Mouse (Mus musculus) spleen, postnatal 4 days (tissue): ENCODE data around the gene Ascc1.

ENCODE experiments used
- DNase-seq, 2 experiments: peaks; one replicate each; pipeline ENCODE4 v3.0.0; 2022; ENCODE audit warnings: low spot score in 2 of 2

Ascc1 gene

DNA sequence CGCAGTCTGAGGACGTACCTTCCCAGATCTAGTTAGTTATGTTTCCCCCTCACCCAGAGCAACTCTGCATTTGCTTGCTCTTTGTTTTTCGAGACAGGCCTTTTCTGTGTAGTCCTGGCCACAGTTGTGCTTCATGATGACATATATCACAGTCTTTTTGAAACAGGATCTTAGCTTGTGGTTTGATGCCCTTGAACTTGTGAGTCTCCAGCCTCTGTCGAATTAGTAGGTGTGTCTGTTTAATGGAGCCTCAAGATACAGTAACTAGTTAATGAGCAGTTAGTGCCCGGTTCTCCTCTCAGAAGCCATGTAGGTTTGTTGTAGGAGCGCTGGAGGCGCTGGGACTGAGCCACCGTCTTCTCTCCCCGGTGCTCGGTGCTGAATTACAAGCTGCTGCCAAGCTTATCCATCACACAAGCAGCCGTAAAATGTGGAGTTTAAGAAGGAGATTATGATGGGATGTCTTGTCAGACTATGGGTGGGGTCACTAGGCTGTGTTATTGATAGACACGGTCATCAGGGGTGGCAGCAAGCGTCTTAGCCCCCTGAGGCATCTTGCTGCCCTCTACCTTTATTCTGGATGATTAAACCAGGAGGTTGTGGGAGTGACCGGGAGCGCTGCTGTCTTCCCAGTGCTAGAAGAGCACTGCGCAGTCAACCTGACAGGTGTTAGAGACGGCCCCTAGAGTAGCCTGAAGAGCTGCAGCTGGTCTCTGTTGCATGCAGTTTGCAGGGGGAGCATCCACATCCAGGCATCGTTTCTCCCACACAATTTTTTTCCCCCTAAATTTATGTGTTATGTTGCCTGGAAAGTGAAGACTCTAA, 75.3 kb downstream of the Ascc1 start:
- peak in 1 of 2 experiments; percentile 20 for DNase-seq

DNA sequence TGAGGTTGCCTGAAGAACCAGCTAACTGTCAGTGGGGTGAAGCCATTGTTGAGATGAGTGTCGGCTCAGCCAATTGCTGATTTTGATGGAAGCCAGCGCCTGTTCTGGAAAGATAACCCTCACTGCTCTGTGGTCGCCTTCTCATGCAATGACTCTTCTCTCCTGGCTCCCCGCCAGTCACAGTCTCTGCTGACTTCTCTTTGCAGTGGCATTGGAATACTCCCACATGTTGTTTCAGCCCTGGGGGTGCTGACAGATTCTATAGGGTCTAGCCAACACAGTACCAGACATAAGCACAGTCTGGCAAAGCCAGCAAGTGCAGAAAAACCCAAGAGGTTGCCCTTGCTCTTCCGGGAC, 75.9 kb downstream of the Ascc1 start:
- peak; percentile 80 to 86 for DNase-seq

DNA sequence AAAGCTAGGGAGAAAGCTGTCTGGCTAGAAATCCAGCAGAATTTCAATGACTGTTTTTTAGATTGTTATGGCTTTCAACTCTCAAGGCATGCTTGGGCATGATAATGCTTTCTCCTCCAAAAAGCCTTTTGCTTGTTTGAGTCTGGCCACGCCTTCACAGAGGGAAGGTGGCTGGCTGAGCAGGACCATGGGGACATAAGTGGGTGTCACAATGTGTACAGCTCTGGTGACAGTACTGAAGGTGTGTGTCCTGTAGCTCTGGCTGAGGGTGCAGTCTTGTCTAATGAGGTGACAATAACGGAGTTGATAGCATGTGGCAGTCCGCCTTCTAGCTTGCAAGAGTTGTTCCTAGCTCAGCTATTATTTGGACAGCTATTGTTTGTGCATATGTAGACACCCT, 77.6 kb downstream of the Ascc1 start:
- peak; percentile 27 to 68 for DNase-seq

DNA sequence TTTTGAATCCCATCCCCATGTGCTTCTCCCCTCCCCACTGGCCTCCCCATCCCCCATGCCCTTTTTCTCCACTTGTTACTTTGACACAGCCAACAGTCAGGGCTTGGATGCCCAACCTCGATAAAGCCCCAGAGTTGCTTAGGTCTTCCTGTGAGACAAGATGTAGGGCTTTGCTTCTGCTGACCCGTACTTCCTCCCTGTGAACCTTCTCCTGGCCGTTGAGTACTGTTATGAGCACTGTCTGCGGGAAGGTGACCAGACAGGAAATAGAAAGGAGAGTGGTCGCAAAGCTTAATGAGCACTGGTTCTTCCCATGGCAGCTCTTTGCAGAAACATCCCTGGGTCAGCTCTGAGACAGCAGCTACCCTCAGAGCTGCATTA, 78.0 kb downstream of the Ascc1 start:
- DNase-seq: peak in 1 of 2 experiments; percentile 19

DNA sequence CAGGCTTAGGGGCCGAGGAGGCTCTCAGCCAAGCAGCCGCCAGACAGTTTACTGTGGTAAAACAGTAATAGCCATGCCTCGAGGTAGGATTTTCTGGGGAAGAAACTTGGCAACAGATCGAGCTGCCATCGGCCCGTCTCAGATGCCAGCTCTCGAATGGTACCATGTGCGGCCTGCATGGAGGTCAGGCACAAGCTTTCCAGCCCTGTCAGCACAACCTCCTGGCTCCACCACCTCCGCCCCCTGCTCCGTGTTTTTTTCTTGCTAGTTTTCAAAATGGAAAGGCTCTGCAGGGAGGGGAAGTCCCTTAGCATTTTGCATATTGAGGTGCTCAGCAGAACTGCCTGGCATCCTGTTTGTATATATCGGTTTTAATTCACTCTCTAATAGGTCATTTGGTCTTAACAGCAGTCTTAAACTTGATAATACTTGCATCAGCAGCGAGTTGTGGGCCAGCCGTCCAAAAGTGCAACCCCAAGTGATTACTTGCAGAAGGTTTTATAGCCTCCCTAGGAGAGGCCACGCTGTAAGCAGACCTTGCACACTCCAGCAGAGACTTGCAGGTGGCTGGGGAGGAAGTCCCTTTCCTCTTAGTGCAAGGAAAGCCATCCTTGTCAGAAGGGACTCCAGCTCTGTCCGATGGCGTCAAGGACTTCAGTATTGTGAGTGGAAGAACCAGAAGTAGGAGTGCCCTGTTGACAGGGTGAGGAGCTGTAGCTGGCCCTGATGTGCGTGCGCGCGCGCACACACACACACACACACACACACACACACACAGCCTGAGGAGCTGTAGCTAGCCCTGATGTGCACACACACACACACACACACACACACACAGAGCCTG, 78.6 kb downstream of the Ascc1 start:
- peak; percentile 23 to 71 for DNase-seq

DNA sequence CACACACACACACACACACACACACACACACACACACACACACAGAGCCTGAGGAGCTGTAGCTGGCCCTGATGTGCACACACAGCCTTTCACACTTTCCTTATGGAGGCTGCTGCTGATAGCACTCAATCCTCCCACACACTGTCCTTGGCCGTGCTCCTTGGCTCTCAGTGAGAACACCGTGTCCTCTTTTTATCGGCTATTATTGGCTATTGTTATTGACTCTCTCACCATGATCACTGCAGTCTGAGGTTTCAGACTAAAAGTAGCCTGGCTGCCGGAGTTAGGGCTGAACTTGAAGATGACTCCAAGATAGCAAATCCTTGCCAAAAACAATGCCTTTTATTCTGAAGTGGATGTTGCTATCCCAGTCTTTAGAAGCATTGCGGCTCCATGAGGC, 79.3 kb downstream of the Ascc1 start:
- no peak for DNase-seq

DNA sequence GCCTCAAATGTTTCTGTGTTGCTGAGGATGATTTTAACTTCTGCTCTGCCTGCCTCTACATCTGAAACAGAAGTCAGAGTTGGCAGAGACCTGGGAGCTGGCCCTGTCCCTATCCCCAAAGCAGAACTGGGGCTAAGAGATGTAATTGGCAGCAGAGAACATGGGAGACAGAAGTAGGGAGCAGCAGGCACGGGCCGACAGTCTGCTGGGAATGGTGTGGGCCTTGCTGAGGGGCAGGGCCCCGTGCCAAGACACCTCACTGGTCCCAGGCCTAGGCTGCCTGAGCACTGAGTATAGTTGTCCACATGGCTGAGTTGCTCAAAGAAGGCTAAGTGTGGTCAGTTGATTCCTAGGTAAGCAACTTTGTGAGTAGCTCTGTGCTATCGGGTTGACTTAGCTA, 81.5 kb downstream of the Ascc1 start:
- DNase-seq: no peak

DNA sequence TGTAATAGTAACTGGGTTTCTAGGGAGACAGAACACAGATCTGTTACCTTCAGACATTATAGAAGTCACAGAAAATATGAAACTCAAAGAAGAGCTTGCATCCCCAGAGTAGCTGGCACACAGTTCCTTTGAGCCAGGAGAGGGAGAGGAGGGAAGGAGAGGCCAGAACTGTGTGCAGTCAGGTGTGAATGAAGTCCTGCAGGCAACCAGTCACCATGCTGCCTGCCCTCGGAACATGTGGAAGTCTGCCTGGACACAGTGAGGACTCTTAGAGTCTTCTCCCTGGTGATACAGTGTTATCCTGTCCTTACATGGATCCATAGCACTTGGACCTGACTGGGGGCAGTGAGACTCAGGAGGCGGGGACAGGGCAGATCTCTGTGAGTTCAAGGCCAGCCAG, 89.7 kb downstream of the Ascc1 start:
- DNase-seq: no peak

DNA sequence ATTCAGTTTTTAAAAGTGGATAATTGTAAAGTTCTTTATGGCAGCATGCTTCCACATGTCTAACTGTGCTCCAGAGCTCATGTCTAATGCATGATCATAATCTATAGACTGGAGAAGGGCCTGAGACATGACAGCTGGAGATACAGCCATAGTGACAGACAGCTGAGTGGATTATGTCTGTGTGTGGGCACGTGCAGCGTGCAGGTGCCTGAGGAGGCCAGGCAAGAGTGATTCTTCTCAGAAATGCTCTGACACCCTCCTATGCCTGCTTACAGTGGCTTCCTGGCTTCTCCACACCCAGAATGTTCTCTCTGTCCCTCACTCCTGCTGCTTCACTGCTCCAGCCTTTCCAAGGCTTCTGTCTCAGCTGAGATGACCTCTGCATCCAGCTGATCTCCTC, 91.1 kb downstream of the Ascc1 start:
- DNase-seq: no peak

DNA sequence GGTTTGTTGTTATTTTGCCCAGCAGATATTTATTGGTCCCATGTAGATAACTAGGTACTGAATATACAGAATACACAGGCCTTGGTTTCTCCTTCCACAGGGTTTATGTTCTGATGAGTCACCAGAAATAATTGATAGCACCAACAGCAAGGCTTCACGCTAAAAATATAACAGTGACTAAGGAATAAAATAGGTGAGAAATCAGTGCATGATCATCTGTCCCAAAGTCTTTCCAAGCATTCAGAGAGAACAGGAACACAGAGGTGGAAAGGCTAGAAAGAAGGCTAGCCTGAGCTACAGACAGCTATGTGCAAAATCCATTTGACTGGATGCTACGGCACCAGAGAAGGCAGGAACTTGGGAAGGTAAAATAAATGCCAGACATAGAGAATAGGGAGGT, 93.0 kb downstream of the Ascc1 start:
- no peak for DNase-seq

DNA sequence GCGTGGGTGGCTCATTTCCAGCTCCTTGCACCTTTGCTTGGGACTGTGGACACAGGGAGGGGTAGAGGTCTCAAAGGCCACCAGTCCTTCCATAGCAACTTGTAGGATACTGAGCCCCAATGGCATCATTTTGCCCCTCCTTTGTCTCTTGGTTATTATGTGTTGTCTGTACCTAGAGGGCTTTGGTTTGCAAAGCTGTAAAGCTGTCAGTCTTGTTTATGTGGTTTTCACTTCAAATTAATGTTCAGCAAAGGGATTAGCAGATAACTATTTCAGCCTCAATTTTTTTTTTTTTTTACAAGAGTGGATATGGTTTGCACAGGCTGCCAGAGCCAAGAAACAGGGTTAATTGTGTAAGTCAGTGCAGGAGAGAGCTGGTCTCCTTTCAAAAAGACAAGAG, 93.7 kb downstream of the Ascc1 start:
- no peak for DNase-seq

DNA sequence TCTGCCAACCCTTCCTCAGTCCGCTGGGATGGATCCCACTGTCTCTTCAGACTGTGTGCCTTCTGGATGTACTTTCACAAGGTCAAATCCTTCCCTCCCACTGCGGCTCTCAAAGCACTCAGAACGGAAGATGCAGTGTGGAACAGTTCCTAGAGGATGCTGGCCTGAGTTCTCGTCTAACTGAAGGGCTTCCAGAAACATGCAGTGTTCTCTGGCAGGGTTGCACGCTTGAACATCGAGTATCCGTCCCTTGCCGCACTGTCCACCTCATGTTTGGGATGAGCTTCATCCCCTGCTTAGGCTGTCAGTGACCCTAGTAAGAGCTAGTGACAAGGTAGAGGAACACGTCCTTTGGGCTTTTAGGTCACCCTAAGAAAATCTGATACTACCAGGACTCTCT, 94.5 kb downstream of the Ascc1 start:
- no peak for DNase-seq

DNA sequence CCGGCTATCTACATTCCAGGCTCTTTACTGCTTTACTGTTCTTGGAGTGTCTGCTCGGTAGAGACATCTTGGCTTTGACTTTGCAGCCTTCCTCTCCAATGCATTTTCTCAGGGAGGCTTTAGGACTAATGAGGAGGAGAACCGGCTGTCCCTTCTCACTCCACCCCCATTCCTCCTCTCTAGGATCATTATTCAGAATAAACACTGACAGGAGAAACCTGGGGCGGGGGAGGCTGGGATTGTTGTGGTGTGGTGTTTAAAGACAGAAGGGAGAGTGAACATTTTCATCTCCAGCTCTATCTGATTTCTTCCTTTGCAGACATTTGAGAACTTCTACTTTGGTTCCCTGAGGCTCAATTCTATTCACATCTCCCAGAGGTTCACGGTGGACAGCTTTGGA, 95.2 kb downstream of the Ascc1 start:
- DNase-seq: no peak

DNA sequence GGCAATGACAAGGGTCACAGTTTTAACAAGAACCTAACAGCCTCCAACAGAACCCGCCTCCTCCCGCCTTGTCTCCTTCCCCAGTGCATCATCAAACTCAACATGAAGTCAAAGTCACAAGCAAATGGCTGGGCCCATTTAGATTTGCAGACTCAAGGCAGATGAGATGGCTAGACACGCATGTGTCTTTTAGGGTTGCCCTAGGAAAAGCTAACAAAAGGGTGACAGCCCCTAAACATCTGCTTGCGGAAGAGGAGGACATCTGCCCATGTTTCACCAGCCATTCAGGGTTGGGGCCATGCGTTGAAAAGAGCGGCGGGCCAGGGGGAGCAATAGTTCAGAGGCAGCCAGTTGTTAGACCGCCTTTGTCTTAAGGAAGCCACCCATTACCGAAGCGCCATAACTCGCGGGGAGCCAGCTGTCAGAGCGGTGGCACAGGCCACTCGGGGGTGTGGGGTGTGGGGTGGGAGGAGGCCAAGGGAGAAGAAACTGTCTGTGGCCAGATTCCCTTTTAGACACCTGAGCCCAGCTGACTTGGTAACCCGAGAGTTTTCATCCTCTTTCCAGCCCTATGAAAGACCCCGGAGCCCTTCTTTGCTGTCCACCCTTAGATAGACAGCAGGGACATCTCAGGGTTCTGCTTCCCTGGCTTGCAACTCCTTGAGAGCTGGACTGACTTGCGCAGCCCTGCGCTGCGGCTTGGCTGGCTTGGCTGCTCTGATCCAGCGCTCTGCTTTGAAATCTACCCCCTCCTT, 103.0 kb downstream of the Ascc1 start:
- no peak for DNase-seq

DNA sequence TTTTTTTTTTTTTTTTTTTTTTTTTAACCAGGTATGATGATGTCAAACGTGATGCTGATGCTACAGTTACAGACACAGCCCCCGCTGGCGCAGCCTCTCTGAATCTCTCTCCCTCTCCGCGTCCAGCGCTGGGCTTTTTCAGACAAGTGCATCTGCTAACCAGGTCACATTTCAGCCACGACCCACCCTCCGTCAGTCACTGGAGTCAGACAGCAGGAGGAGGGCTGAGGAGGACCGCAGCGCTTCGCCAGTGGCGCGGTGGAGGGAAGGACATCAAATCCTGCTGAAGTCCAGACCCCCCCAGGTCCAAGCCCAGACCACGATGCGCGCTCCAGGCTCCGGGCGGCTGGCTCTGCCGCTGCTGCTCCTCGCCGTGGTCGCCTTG, 103.5 kb downstream of the Ascc1 start, which contains the start of gene Spock2:
Spock2 (plus strand) TSS at position 74 of the 385 bp plus-strand sequence.
- DNase-seq: peak in 1 of 2 experiments; percentile 67

DNA sequence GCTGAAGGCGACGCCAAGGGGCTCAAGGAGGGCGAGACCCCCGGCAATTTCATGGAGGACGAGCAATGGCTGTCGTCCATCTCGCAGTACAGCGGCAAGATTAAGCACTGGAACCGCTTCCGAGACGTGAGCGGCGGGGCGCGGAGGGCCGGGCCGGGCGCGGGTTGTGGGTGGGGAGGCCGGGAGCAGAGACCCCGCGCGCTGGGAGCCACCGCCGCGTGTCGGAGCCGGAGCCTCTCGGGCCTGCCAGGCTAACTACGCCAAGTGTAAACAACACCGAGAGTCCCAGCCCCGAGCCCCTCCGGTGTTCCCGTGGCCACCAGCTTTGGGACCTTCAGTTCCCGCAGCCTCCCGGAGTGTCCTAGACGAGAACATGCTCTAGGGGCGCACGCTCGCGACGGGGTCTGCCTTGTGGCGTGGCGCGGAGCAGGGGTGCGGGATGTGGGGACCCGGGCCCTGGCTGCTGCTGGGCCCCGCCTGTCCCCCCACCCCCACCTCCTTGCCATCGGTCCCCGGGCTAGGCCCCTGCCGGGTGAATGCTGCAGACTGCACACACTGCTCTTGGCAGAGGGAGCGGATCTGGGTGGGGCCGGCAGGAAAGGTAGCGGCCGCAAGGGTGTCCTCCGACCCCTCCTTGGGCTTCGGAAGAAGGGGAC, 104.1 kb downstream of the Ascc1 start:
- peak; percentile 25 to 70 for DNase-seq

DNA sequence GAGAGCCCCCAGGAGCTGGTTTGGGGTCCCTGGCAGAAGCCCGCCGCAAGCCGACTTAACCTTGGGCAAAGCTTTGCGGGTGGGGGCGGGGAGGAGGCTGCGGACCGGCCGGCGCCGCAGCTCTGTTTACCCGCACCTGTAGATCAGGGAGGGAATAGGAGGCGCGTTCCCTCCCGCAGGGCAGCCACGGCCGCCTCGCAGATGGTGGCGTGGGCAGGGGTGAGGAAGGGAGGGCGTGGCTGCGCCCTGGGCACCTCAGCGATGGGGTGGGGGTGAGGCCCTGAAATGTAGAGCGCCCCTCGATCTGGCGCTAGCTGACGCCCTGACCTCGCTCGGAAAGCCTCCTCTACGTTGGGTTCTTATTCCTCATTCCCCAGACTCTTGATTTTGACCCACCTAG, 104.8 kb downstream of the Ascc1 start:
- no peak for DNase-seq

DNA sequence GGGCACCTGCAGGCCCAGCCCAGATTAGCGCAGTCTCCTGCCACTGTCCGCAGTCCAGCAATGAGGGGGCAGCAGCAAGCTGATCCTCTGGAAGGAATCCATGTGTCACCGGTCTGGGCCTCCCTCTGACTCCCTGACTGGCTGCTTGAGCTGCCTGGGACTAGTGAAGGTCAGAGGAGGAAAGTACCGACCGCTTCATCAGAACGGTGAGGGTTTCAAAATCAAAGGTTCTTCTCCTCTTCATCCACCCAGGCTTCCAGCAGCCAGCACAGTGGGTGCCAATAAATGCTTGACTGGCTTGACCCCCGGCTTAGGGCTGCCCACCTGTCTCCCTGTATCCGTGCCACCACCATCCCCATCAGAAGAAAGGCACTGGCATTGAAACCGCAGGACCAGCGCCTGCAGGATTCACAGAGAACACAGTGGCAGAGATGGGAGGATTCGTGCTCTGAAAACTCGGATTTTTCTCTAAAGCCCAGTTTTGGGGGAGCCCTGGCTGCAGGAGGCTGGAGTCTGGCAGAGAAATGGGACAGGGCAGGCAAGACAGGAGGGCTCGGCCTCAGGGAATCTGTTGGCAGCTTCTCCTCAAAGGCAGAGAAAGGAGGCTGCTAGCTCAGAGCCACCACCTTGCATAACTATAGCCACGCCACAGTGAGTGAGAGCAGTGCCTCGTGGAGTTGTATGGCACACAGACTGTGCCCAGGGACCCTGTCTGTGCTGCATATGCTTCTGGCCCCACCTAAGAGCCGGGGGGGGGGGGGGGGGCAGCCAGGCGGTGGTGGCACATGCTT, 105.9 kb downstream of the Ascc1 start:
- DNase-seq: no peak

DNA sequence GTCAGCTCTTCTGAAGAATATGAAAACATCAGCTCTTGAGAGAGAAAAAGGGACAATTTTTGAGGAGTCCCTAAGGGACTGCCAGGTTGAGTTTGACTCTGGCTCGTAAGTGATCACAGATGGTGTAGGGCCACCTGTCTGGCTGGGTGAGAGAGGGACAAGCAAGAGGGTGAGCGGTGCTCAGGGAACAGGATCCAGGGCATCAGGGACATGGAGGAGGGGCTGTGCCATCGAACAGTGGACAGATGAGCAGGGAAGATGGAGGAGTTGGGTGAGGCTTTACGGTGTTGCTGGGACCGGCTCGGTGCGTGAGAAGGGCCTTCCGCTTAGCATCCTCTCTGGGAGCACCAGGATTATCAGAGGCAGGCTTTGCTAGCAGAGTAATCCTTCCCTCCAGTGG, 106.7 kb downstream of the Ascc1 start:
- DNase-seq: no peak

DNA sequence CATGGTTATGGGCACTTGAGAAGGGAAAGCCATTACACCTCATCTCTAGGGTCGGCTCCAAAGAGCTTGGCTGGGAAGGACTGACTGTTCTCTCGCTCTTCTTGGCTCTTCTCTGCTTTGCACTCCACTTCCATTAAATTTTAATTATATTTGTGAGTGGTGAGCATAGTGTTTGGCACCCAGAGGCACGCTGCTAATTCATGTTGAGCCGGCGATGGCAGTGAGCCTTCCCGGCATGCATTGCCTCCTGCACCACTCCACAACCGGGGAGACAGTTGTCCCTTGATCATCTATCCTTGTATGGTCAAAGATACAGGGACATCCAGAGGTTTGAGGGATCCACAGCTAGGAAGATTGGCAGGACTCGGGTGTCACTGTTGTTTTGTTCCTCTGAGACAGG, 107.4 kb downstream of the Ascc1 start:
- no peak for DNase-seq

DNA sequence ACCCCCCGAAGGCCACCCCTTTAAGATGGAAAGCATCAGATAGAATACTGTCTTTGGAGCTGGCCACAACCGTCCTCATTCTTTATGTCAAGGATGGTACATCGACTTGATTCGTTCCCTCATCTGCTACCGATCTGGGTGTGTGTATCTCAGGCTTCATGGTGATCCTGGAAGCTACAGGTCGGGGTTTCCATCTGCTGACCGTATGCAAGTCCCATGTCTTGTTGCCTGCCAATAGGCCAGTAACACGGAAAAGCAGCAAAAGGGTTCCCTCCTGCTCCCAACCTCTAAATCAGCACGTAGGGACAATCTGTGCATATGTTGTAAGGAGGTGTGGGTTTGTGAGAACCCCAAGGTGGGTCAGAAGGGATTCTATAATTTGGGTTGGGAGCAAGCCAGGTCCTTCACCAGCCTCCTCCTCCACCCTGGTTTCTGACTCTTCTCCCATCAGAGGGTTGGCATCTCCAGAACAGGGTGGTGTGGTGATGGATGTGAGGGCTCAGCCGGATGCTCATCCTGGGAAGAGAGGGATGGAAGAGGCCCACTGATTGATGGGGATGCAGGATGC, 108.4 kb downstream of the Ascc1 start:
- no peak for DNase-seq
